Mouse (Mus musculus) intestine, postnatal 0 days (tissue): ENCODE results near the gene Slc38a3. TPM values are rescaled to one million over a fixed set of nuclear protein-coding genes. Genes with fewer than 3 reads are reported as not detected.

Experiments
- ATAC-seq: fragments of 200-750 bp; cut with Nextera tagmentation; 2 replicates; pipeline ENCODE4 v1.8.0; 2017; ENCODE audit warnings: mild to moderate bottlenecking, moderate TSS enrichment, moderate library complexity
- H3K27ac ChIP-seq: fragments of 300-500 bp; sonication (generic); 2 replicates; pipeline ENCODE4 v1.5.1; 2014; ENCODE audit warnings: mild to moderate bottlenecking, low read depth, low read length, moderate library complexity
- H3K27me3 ChIP-seq: fragments of 300-500 bp; sonication (generic); replicated peaks from 2 replicates; pipeline ENCODE4 v1.6.1; 2014; ENCODE audit warnings: low read length, mixed read lengths; ENCODE audit not compliant: control insufficient read depth, insufficient read depth
- H3K36me3 ChIP-seq: fragments of 300-500 bp; sonication (generic); 2 replicates; pipeline ENCODE4 v1.6.1; 2014; ENCODE audit warnings: mild to moderate bottlenecking, moderate library complexity; ENCODE audit not compliant: control insufficient read depth, insufficient read depth
- H3K4me1 ChIP-seq: fragments of 300-500 bp; sonication (generic); replicated peaks from 2 replicates; pipeline ENCODE4 v1.6.1; 2014; ENCODE audit warnings: antibody characterized with exemption, low read length, mixed read lengths; ENCODE audit not compliant: control insufficient read depth, insufficient read depth
- H3K4me2 ChIP-seq: fragments of 300-500 bp; sonication (generic); replicated peaks from 2 replicates; pipeline ENCODE4 v1.6.1; 2014; ENCODE audit warnings: low read depth, mild to moderate bottlenecking, moderate library complexity
- H3K4me3 ChIP-seq: fragments of 300-500 bp; sonication (generic); 2 replicates; pipeline ENCODE4 v1.5.1; 2014; ENCODE audit warnings: low read depth, low read length
- H3K9ac ChIP-seq: fragments of 300-500 bp; sonication (generic); 2 replicates; pipeline ENCODE4 v1.6.1; 2014; ENCODE audit warnings: mild to moderate bottlenecking, low read depth, low read length
- H3K9me3 ChIP-seq: fragments of 300-500 bp; sonication (generic); 2 replicates; pipeline ENCODE4 v1.6.1; 2016; ENCODE audit warnings: mixed run types; ENCODE audit not compliant: control insufficient read depth
- CTCF ChIP-seq: sonication (generic); IDR thresholded peaks from 2 replicates; pipeline ENCODE4 v1.5.1; 2016; ENCODE audit warnings: low read depth, mild to moderate bottlenecking, control low read depth, antibody characterized with exemption, moderate library complexity
- WGBS: fragments of 180-500 bp; shearing (Covaris S2); extraction: QIAGEN DNeasy Blood & Tissue Kit; methylation state at CpG from one replicate; pipeline ENCODE4 v1.1.7; 2014; 5-methylcytosine and 5-hydroxymethylcytosine counted together
- polyA plus RNA-seq: library from polyadenylated mRNA; unstranded; fragments of >200 nt; fragmentation: Nextera tagmentation; extraction: Ambion mirVana; gene quantifications from 2 replicates; pipeline ENCODE4 v1.2.1, GENCODE M21; 2015

Gene Slc38a3
- polyA plus RNA-seq, 1 experiment from 2014 or later: 15.5 TPM

- Histone ChIP-seq H3K9me3 (no peaks in the 10 kb centered on the region), H3K27me3 (no peaks in the 10 kb centered on the region), H3K4me3 (no peak within 1 kb of the TSS), H3K27ac (peak within 1 kb of the TSS; percentile 87), H3K4me2 (peak within 1 kb of the TSS; percentile 62), H3K36me3 (peaks cover 3% of the 10 kb centered on the region; the same call in 1 of the 2 replicates), H3K9ac (0 out of 2 replicates have a peak within 1 kb of the TSS, but pooled peaks have one; percentile 18), H3K4me1 (peaks cover 32% of the 10 kb centered on the region)
- no peak for ATAC-seq
- no peak for TF ChIP-seq CTCF
- 37% methylated on average over 12 of the region's 12 CpGs for WGBS
Measured at GRCm38 (mm10) chr9:107608741-107609432, 60.4 kb downstream of the Slc38a3 start, which contains the start of gene Sema3b. TSS of gene Sema3b (minus strand) at chr9:107609229.

GRCm38 (mm10) chr9:107607653-107608245 is 61.6 kb downstream of the Slc38a3 start:
- 30% methylated on average over 9 of the region's 9 CpGs for WGBS
- ATAC-seq: no peak
- Histone ChIP-seq H3K4me2 (peak overlapping the region; percentile 62), H3K9ac (peak overlapping the region; percentile 18; the same call in 1 of the 2 replicates), H3K27ac (peak overlapping the region; percentile 87), H3K36me3 (no peaks in the 10 kb centered on the region; the same call in 1 of the 2 replicates), H3K27me3 (no peaks in the 10 kb centered on the region), H3K4me3 (no peak overlapping the region), H3K9me3 (no peaks in the 10 kb centered on the region), H3K4me1 (peaks cover 32% of the 10 kb centered on the region)
- TF ChIP-seq CTCF: no peak

- Histone ChIP-seq H3K4me2 (peak overlapping the region; percentile 62), H3K9me3 (no peaks in the 10 kb centered on the region), H3K27ac (peak overlapping the region; percentile 87), H3K4me1 (peaks cover 30% of the 10 kb centered on the region), H3K27me3 (no peaks in the 10 kb centered on the region), H3K36me3 (no peaks in the 10 kb centered on the region; the same call in 1 of the 2 replicates), H3K4me3 (peak overlapping the region; percentile 25), H3K9ac (peak overlapping the region; percentile 37; the same call in 1 of the 2 replicates)
- no peak for TF ChIP-seq CTCF
- WGBS: 50% methylated on average over 2 of the region's 2 CpGs
- no peak for ATAC-seq
Measured at GRCm38 (mm10) chr9:107607036-107607435, 62.3 kb downstream of the Slc38a3 start.

DNA sequence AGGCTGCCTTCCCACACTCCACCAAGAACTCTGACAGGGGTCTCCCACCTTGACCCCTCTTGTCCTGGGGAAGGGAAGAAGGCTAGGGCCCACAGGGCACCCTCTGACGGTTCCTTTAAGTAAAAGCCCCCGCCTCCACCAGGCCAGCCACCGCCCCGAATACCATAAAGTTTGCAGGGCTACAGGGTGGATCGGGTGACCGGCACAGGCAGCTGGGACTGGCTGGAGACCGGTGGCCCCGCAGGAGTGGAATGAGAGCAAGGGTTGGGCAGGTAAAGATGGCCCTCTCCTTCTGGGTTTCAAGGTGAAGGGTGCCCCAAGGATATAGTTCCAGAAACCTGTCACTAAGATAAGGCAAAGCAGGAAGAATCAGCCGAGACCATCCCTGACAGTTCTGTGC is 62.7 kb downstream of the Slc38a3 start:
- Histone ChIP-seq H3K36me3 (no peaks in the 10 kb centered on the region; the same call in 1 of the 2 replicates), H3K4me3 (peak overlapping the region; percentile 25), H3K9ac (peak overlapping the region; percentile 37; the same call in 1 of the 2 replicates), H3K4me1 (peaks cover 28% of the 10 kb centered on the region), H3K27ac (peak overlapping the region; percentile 87), H3K27me3 (no peaks in the 10 kb centered on the region), H3K4me2 (peak overlapping the region; percentile 62), H3K9me3 (no peaks in the 10 kb centered on the region)
- ATAC-seq: no peak
- WGBS: 12% methylated on average over 9 of the region's 9 CpGs
- no peak for TF ChIP-seq CTCF

GRCm38 (mm10) chr9:107605041-107605661 is 64.2 kb downstream of the Slc38a3 start:
- Histone ChIP-seq H3K4me1 (peaks cover 21% of the 10 kb centered on the region), H3K27ac (peak overlapping the region; percentile 87), H3K36me3 (no peaks in the 10 kb centered on the region; the same call in 1 of the 2 replicates), H3K27me3 (no peaks in the 10 kb centered on the region), H3K9ac (peak overlapping the region; percentile 45; the same call in 1 of the 2 replicates), H3K4me3 (peak overlapping the region; percentile 33), H3K9me3 (no peaks in the 10 kb centered on the region), H3K4me2 (peak overlapping the region; percentile 62)
- WGBS: 28% methylated on average over 20 of the region's 23 CpGs
- no peak for TF ChIP-seq CTCF
- peak; percentile 64 for ATAC-seq

DNA sequence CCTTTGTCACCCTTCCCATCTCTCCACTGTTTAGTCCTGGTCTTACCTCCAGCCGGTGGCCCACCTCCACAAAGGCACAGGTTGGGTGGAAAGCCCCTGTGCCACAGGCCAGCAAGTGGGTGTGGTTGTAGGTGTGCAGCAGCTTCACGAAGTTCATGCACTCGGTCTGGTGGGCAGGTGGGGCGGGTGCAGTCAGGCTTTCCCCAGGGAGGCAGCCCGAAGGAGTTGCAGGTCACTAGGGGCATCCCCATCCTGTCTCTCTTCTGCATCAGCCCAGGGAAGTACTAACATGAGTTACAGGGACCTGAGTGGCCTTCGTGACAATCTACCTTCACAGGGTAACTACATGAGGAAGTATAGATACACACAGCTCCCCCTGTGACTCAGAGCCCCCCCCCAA is 66.1 kb downstream of the Slc38a3 start:
- Histone ChIP-seq H3K36me3 (peaks cover 15% of the 10 kb centered on the region; the same call in 1 of the 2 replicates), H3K9ac (no peak overlapping the region), H3K4me1 (peaks cover 14% of the 10 kb centered on the region; the same call in 1 of the 2 replicates), H3K27me3 (no peaks in the 10 kb centered on the region), H3K4me3 (no peak overlapping the region), H3K4me2 (no peak overlapping the region), H3K9me3 (no peaks in the 10 kb centered on the region), H3K27ac (no peak overlapping the region)
- 50% methylated on average over 6 of the region's 6 CpGs for WGBS
- ATAC-seq: no peak
- TF ChIP-seq CTCF: no peak
